Mouse (Mus musculus): ENCODE measurements at regions not wholly inside any gene's neighbourhood (a gene's known extent, or its start where the extent isn't known, plus 50 kb on each side); places are given as distances from the start of the nearest gene placed in this dataset.

- no peak for TF ChIP-seq POLR2A (IDR thresholded peaks at IDR 0.05; ENCODE audit: control insufficient read depth in 1 of 2, insufficient read depth in 1 of 2, low read depth in 1 of 2, low read length in 2 of 2, poor library complexity in 1 of 2)
- no peak for TF ChIP-seq UBTF (IDR thresholded peaks at IDR 0.05; ENCODE audit: borderline replicate concordance, insufficient read depth, low read depth, low read length)
- TF ChIP-seq ZNF384 (IDR thresholded peaks at IDR 0.05; ENCODE audit: low read depth, low read length) = no peak
- no peak for TF ChIP-seq POLR2AphosphoS2 (IDR thresholded peaks at IDR 0.05; ENCODE audit: low read length)
Measured at GRCm38 (mm10) chr2:122961701-122962100, 196.7 kb downstream of the Sqor start.

Data from MEL (cell line).